Mouse (Mus musculus) liver, embryonic 14.5 days (tissue): ENCODE measurements around the gene Dlgap1.

Source experiments
- CTCF ChIP-seq: IDR thresholded peaks from 2 replicates; pipeline ENCODE4 v1.5.1; 2016; ENCODE audit warnings: antibody characterized with exemption, low read depth, control low read depth
- EP300 ChIP-seq: IDR thresholded peaks from 2 replicates; pipeline ENCODE4 v1.6.1; 2016; ENCODE audit warnings: antibody characterized with exemption, low read depth

- no peak for TF ChIP-seq CTCF
- no peak for TF ChIP-seq EP300
Measured at GRCm38 (mm10) chr17:69982236-69982923, 13.5 kb downstream of the Dlgap1 start.
